Mouse (Mus musculus) spleen, postnatal 14 days (tissue): ENCODE measurements around the gene Xrcc6.
"Not testable (repeated sequence)": the region's sequence is repeated elsewhere in the genome, so short reads cannot be mapped to it uniquely, and the experiment has no call there.

Source experiments
- DNase-seq, 2 experiments: peaks; one replicate each; pipeline ENCODE4 v3.0.0; 2021 to 2022; ENCODE audit warnings: low spot score in 2 of 2

Gene Xrcc6

GRCm38 (mm10) chr15:81966062-81966829 lies 21.4 kb upstream of the Xrcc6 start:
- no peak for DNase-seq

GRCm38 (mm10) chr15:81967821-81968220 lies 19.8 kb upstream of the Xrcc6 start:
- no peak for DNase-seq

GRCm38 (mm10) chr15:81968447-81968846 lies 19.2 kb upstream of the Xrcc6 start:
- DNase-seq, result no peak

GRCm38 (mm10) chr15:81969173-81969572 lies 18.5 kb upstream of the Xrcc6 start:
- DNase-seq, result no peak

GRCm38 (mm10) chr15:81969635-81970034 lies 18.0 kb upstream of the Xrcc6 start:
- DNase-seq, result not testable (repeated sequence)

GRCm38 (mm10) chr15:81970498-81970897 lies 17.1 kb upstream of the Xrcc6 start:
- not testable (repeated sequence) for DNase-seq

GRCm38 (mm10) chr15:81975156-81975555 lies 12.5 kb upstream of the Xrcc6 start:
- not testable (repeated sequence) for DNase-seq

GRCm38 (mm10) chr15:81980321-81980720 lies 7.3 kb upstream of the Xrcc6 start, which contains the start of gene 1700029P11Rik:
Gene 1700029P11Rik, plus strand, starts transcription at chr15:81980540.
- no peak for DNase-seq

GRCm38 (mm10) chr15:81982173-81982572 lies 5.5 kb upstream of the Xrcc6 start:
- DNase-seq, result no peak

GRCm38 (mm10) chr15:81985267-81986161 lies 2.1 kb upstream of the Xrcc6 start:
- DNase-seq, result no peak

GRCm38 (mm10) chr15:81989371-81990062 lies 1.9 kb downstream of the Xrcc6 start:
- peak; percentile 63 to 73 for DNase-seq

- DNase-seq, result peak; percentile 29 to 32
These were observed 2.9 kb downstream of the Xrcc6 start for GRCm38 (mm10) chr15:81990549-81990948.

GRCm38 (mm10) chr15:81993992-81994391 lies 6.4 kb downstream of the Xrcc6 start:
- no peak for DNase-seq

- DNase-seq, result no peak
These were observed 16.6 kb downstream of the Xrcc6 start for GRCm38 (mm10) chr15:82004257-82004656.

- DNase-seq, result no peak
These were observed 24.3 kb downstream of the Xrcc6 start for GRCm38 (mm10) chr15:82011947-82012346.

- DNase-seq, result no peak
These were observed 27.2 kb downstream of the Xrcc6 start for GRCm38 (mm10) chr15:82014745-82015391.

GRCm38 (mm10) chr15:82015392-82016100 lies 27.9 kb downstream of the Xrcc6 start:
- no peak for DNase-seq

GRCm38 (mm10) chr15:82016101-82016808 lies 28.6 kb downstream of the Xrcc6 start:
- peak; percentile 100 for DNase-seq

- no peak for DNase-seq
These were observed 29.2 kb downstream of the Xrcc6 start for GRCm38 (mm10) chr15:82016830-82017229.

GRCm38 (mm10) chr15:82017461-82017860 lies 29.8 kb downstream of the Xrcc6 start:
- DNase-seq, result no peak
